Mouse (Mus musculus) 3T3-L1 (cell line): ENCODE data around the gene Scube1.

Experiments used
- DNase-seq: peaks from one replicate; pipeline ENCODE4 v3.0.0-alpha.2; 2015; ENCODE audit warnings: low read depth, low spot score

The Scube1 gene

GRCm38 (mm10) chr15:83709889-83710774 is 14.7 kb downstream of the Scube1 start:
- no peak for DNase-seq

- DNase-seq = no peak
Observed at GRCm38 (mm10) chr15:83706528-83707199, 18.2 kb downstream of the Scube1 start.

GRCm38 (mm10) chr15:83700593-83700923 is 24.3 kb downstream of the Scube1 start:
- DNase-seq = no peak

- no peak for DNase-seq
Observed at GRCm38 (mm10) chr15:83699834-83700592, 24.8 kb downstream of the Scube1 start.

GRCm38 (mm10) chr15:83699132-83699833 is 25.5 kb downstream of the Scube1 start:
- DNase-seq = no peak

GRCm38 (mm10) chr15:83696681-83697381 is 28.0 kb downstream of the Scube1 start:
- DNase-seq = no peak

GRCm38 (mm10) chr15:83695159-83695558 is 29.7 kb downstream of the Scube1 start:
- no peak for DNase-seq

GRCm38 (mm10) chr15:83691901-83692361 is 32.9 kb downstream of the Scube1 start:
- no peak for DNase-seq

GRCm38 (mm10) chr15:83689946-83690345 is 34.9 kb downstream of the Scube1 start:
- DNase-seq = no peak

GRCm38 (mm10) chr15:83686601-83687000 is 38.2 kb downstream of the Scube1 start:
- DNase-seq = no peak

- DNase-seq = no peak
Observed at GRCm38 (mm10) chr15:83685950-83686349, 38.9 kb downstream of the Scube1 start.

- peak; percentile 30 for DNase-seq
Observed at GRCm38 (mm10) chr15:83683051-83683561, 41.7 kb downstream of the Scube1 start.

- no peak for DNase-seq
Observed at GRCm38 (mm10) chr15:83680300-83680699, 44.5 kb downstream of the Scube1 start.

GRCm38 (mm10) chr15:83679729-83680128 is 45.1 kb downstream of the Scube1 start:
- no peak for DNase-seq

- no peak for DNase-seq
Observed at GRCm38 (mm10) chr15:83678606-83679005, 46.2 kb downstream of the Scube1 start.

- DNase-seq = no peak
Observed at GRCm38 (mm10) chr15:83678089-83678488, 46.7 kb downstream of the Scube1 start.

- DNase-seq = no peak
Observed at GRCm38 (mm10) chr15:83677098-83677497, 47.7 kb downstream of the Scube1 start.

GRCm38 (mm10) chr15:83676286-83676685 is 48.5 kb downstream of the Scube1 start:
- no peak for DNase-seq

GRCm38 (mm10) chr15:83673621-83674020 is 51.2 kb downstream of the Scube1 start:
- DNase-seq = no peak

- DNase-seq = no peak
Observed at GRCm38 (mm10) chr15:83667501-83667900, 57.3 kb downstream of the Scube1 start.

- no peak for DNase-seq
Observed at GRCm38 (mm10) chr15:83666418-83666817, 58.4 kb downstream of the Scube1 start.
